In the genomic region with DNA sequence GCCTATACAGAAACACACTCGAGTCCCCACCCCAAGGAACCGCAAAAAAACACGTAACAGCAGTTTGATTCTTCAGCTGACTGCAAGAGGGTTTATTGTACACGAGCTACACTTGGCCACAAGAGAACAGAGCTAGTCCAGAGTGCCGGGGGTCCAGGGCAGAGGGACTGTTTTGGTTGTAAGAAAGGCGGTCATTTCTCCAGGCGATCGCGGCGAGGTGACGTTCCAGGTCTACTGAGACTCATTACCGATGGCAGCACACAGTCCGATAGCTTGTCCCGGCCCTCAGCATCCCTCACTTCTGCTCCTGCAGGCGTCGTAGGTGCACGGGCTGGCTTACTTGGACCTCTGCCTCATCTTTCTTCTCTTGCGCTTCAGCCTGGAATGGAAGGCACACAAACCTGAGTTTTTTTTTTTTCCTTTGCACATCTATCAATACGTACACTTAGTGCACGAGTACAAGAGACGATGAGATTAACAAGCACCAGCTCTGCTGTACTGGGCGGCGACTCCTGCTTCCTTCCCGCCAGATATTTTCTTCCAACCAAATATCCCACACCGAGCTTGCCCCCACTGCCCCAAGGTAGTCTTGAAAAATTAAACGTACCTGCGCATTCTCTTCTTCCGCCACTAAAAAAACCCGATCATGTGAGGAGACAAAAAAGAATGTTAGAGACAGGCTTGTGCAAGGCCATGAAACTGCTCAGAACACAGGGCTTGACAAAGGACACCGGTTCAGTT, we compare ENCODE assay signal across 8 mouse cellular contexts. TPM values are rescaled to one million over a fixed set of nuclear protein-coding genes. Genes with fewer than 3 reads are reported as not detected.
DNase-seq lines count a peak whose midpoint lies in the region; ATAC-seq and TF ChIP-seq lines count a peak whose summit lies in the region.
"Not testable (repeated sequence)": the region's sequence is repeated elsewhere in the genome, so short reads cannot be mapped to it uniquely, and the experiment has no call there.

No protein-coding gene starts in this region.

- TF ChIP-seq POLR2A in thymus, adult 2 months (IDR thresholded peaks at IDR 0.05; ENCODE audit: control insufficient read depth, extremely low read depth, insufficient read depth, low read length, poor library complexity): not testable (repeated sequence)

- H3K27me3 ChIP-seq in G1E (ENCODE audit: insufficient read depth, low read length); hindbrain, embryonic 15.5 days; limb, embryonic 10.5 days (ENCODE audit: low read depth, poor library complexity, severe bottlenecking); lung, embryonic 15.5 days; neural tube, embryonic 11.5 days (ENCODE audit: control insufficient read depth, insufficient read depth, low read length); thymus, adult 2 months (ENCODE audit: control insufficient read depth, insufficient read depth, low read length): not testable (repeated sequence)

- peak overlapping the region; percentile 89 for H3K4me2 ChIP-seq in hindbrain, embryonic 15.5 days
- H3K4me2 ChIP-seq in lung, embryonic 15.5 days: peak overlapping the region; percentile 88
- peak overlapping the region; percentile 72 for H3K4me2 ChIP-seq in neural tube, embryonic 11.5 days (ENCODE audit: low read depth)

- not testable (repeated sequence) for TF ChIP-seq CTCF in G1E (IDR thresholded peaks at IDR 0.05; ENCODE audit: low read depth, low read length); gastrocnemius, adult 2 months (IDR thresholded peaks at IDR 0.05); thymus, adult 2 months (IDR thresholded peaks at IDR 0.05; ENCODE audit: borderline replicate concordance, control insufficient read depth, extremely low read depth, insufficient read depth, low read length, poor library complexity)

- intact Hi-C loops in gastrocnemius, adult 2 months (cut with DNase I): loop anchor here (10.0 kb wide), 1 partner anchor 173 kb away; a partner anchor contains a TSS

- peak overlapping the region; percentile 65 for H3K9ac ChIP-seq in hindbrain, embryonic 15.5 days
- H3K9ac ChIP-seq in lung, embryonic 15.5 days: peak overlapping the region; percentile 74
- H3K9ac ChIP-seq in neural tube, embryonic 11.5 days (ENCODE audit: low read length): peak overlapping the region; percentile 90

- H3K9me3 ChIP-seq in G1E (replicated peaks); hindbrain, embryonic 15.5 days; limb, embryonic 10.5 days (replicated peaks); lung, embryonic 15.5 days; neural tube, embryonic 11.5 days (ENCODE audit: control insufficient read depth, low read length): not testable (repeated sequence)

- not testable (repeated sequence) for DNase-seq in G1E (ENCODE audit: low spot score); gastrocnemius, adult 2 months; limb, embryonic 10.5 days (ENCODE audit: low spot score); thymus, adult 2 months
- DNase-seq in embryo, embryonic 10.5 days (ENCODE audit: low spot score): peak; percentile 17
- peak; percentile 18 for DNase-seq in neural tube, embryonic 11.5 days (ENCODE audit: low spot score)

- ATAC-seq in G1E (ENCODE audit: extremely low read depth, insufficient number of reproducible peaks, low FRiP score, poor library complexity, severe bottlenecking); hindbrain, embryonic 15.5 days (ENCODE audit: low FRiP score, low read depth); lung, embryonic 15.5 days (ENCODE audit: borderline replicate concordance, extremely low read depth, low FRiP score, low TSS enrichment); neural tube, embryonic 11.5 days (ENCODE audit: insufficient read depth, low FRiP score, low TSS enrichment): not testable (repeated sequence)

- H3K4me1 ChIP-seq in G1E (ENCODE audit: insufficient read depth, low read depth, low read length): peaks cover 47% of the 10 kb centered on the region
- H3K4me1 ChIP-seq in hindbrain, embryonic 15.5 days (replicated peaks): peaks cover 17% of the 10 kb centered on the region
- H3K4me1 ChIP-seq in limb, embryonic 10.5 days: peaks cover 26% of the 10 kb centered on the region
- H3K4me1 ChIP-seq in lung, embryonic 15.5 days: peaks cover 15% of the 10 kb centered on the region
- H3K4me1 ChIP-seq in neural tube, embryonic 11.5 days (ENCODE audit: control insufficient read depth, insufficient read depth, low read length); thymus, adult 2 months (replicated peaks; ENCODE audit: control insufficient read depth, insufficient read depth, low read length): not testable (repeated sequence)

- H3K36me3 ChIP-seq in G1E (replicated peaks): peaks cover 36% of the 10 kb centered on the region
- H3K36me3 ChIP-seq in hindbrain, embryonic 15.5 days: peaks cover 23% of the 10 kb centered on the region
- H3K36me3 ChIP-seq in limb, embryonic 10.5 days: peaks cover 37% of the 10 kb centered on the region
- H3K36me3 ChIP-seq in lung, embryonic 15.5 days: peaks cover 25% of the 10 kb centered on the region
- H3K36me3 ChIP-seq in neural tube, embryonic 11.5 days (ENCODE audit: control insufficient read depth, insufficient read depth, low read length): peaks cover 18% of the 10 kb centered on the region
- H3K36me3 ChIP-seq in thymus, adult 2 months (ENCODE audit: control insufficient read depth, insufficient read depth, low read length): peaks cover 19% of the 10 kb centered on the region

- H3K27ac ChIP-seq in gastrocnemius, adult 2 months: peak overlapping the region; percentile 97
- peak overlapping the region; percentile 97 for H3K27ac ChIP-seq in hindbrain, embryonic 15.5 days (replicated peaks)
- H3K27ac ChIP-seq in limb, embryonic 10.5 days: peak overlapping the region; percentile 98
- H3K27ac ChIP-seq in lung, embryonic 15.5 days: peak overlapping the region; percentile 93
- peak overlapping the region; percentile 90 for H3K27ac ChIP-seq in neural tube, embryonic 11.5 days (ENCODE audit: low read depth, low read length)
- H3K27ac ChIP-seq in thymus, adult 2 months (ENCODE audit: control insufficient read depth, insufficient read depth, low read length): peak overlapping the region; percentile 77

- WGBS in hindbrain, embryonic 15.5 days: 0% methylated on average over 26 of the region's 30 CpGs
- under 1% methylated on average over 23 of the region's 30 CpGs for WGBS in limb, embryonic 10.5 days
- WGBS in lung, embryonic 15.5 days: 0% methylated on average over 30 of the region's 30 CpGs
- under 1% methylated on average over 27 of the region's 30 CpGs for WGBS in neural tube, embryonic 11.5 days
- WGBS in thymus, adult 2 months: under 1% methylated on average over 30 of the region's 30 CpGs

- peak overlapping the region; percentile 82 for H3K4me3 ChIP-seq in G1E (ENCODE audit: low read depth, low read length)
- H3K4me3 ChIP-seq in gastrocnemius, adult 2 months: peak overlapping the region; percentile 81
- peak overlapping the region; percentile 64 for H3K4me3 ChIP-seq in hindbrain, embryonic 15.5 days
- peak overlapping the region; percentile 83 for H3K4me3 ChIP-seq in limb, embryonic 10.5 days
- peak overlapping the region; percentile 88 for H3K4me3 ChIP-seq in lung, embryonic 15.5 days
- H3K4me3 ChIP-seq in neural tube, embryonic 11.5 days (ENCODE audit: low read depth, low read length): peak overlapping the region; percentile 68
- H3K4me3 ChIP-seq in thymus, adult 2 months (ENCODE audit: control insufficient read depth, insufficient read depth, low read length): peak overlapping the region; percentile 54

RNA-seq across cellular contexts. Expression of a gene that starts 0.6 kb away (rescaled TPM):
- total RNA-seq in G1E (2014; fragmentation: Nextera tagmentation): 7.2 and 9.2 TPM in 2 replicates
- 12.0 and 13.3 TPM in 2 replicates for total RNA-seq in G1E (2017)
- polyA plus RNA-seq in G1E (2012): 21.1 and 21.9 TPM in 2 replicates
- 1 to 10 TPM; 4.2 to 6.5 TPM for total RNA-seq in gastrocnemius, adult 2 months (2021)
- polyA plus RNA-seq in hindbrain, embryonic 15.5 days (2015; fragmentation: Nextera tagmentation; extraction: Ambion mirVana): 18.2 and 20.0 TPM in 2 replicates
- polyA plus RNA-seq in limb, embryonic 10.5 days (2016; fragmentation: Nextera tagmentation; extraction: Ambion mirVana): 14.5 and 15.4 TPM in 2 replicates
- polyA plus RNA-seq in lung, embryonic 15.5 days (2015; fragmentation: Nextera tagmentation; extraction: Ambion mirVana): 14.6 and 14.9 TPM in 2 replicates
- polyA plus RNA-seq in neural tube, embryonic 11.5 days (2014; fragmentation: Nextera tagmentation; extraction: Ambion mirVana): 16.6 and 18.3 TPM in 2 replicates
- 25.6 and 27.1 TPM in 2 replicates for polyA plus RNA-seq in thymus, adult 2 months (2012; rRNA removed)

RNA-seq across cellular contexts. Expression of a gene that starts 0.9 kb away (rescaled TPM):
- total RNA-seq in G1E (2014; fragmentation: Nextera tagmentation) (2,429 and 2,736 TPM in 2 replicates), G1E (2017) (5,596 and 6,924 TPM in 2 replicates)
- polyA plus RNA-seq in G1E (2012): 10,155 and 11,415 TPM in 2 replicates
- 1,000 to 10,000 TPM in 1 of 2 experiments, 100 to 1,000 TPM in 1; 932 to 1,025 TPM for total RNA-seq in gastrocnemius, adult 2 months (2021)
- 2,263 and 2,497 TPM in 2 replicates for polyA plus RNA-seq in hindbrain, embryonic 15.5 days (2015; fragmentation: Nextera tagmentation; extraction: Ambion mirVana)
- 3,499 and 3,829 TPM in 2 replicates for polyA plus RNA-seq in limb, embryonic 10.5 days (2016; fragmentation: Nextera tagmentation; extraction: Ambion mirVana)
- polyA plus RNA-seq in lung, embryonic 15.5 days (2015; fragmentation: Nextera tagmentation; extraction: Ambion mirVana): 3,783 and 4,172 TPM in 2 replicates
- polyA plus RNA-seq in neural tube, embryonic 11.5 days (2014; fragmentation: Nextera tagmentation; extraction: Ambion mirVana): 3,132 and 3,213 TPM in 2 replicates
- polyA plus RNA-seq in thymus, adult 2 months (2012; rRNA removed): 1,821 and 2,108 TPM in 2 replicates

RNA-seq across cellular contexts. Expression of a gene that starts 17.6 kb away (rescaled TPM):
- total RNA-seq in G1E (2014; fragmentation: Nextera tagmentation) (692 and 813 TPM in 2 replicates), G1E (2017) (212 and 245 TPM in 2 replicates)
- polyA plus RNA-seq in G1E (2012): 659 and 767 TPM in 2 replicates
- 10 to 100 TPM; 37.8 to 39.3 TPM for total RNA-seq in gastrocnemius, adult 2 months (2021)
- polyA plus RNA-seq in hindbrain, embryonic 15.5 days (2015; fragmentation: Nextera tagmentation; extraction: Ambion mirVana): 125 and 127 TPM in 2 replicates
- polyA plus RNA-seq in limb, embryonic 10.5 days (2016; fragmentation: Nextera tagmentation; extraction: Ambion mirVana): 267 and 322 TPM in 2 replicates
- polyA plus RNA-seq in lung, embryonic 15.5 days (2015; fragmentation: Nextera tagmentation; extraction: Ambion mirVana): 194 and 200 TPM in 2 replicates
- 245 and 251 TPM in 2 replicates for polyA plus RNA-seq in neural tube, embryonic 11.5 days (2014; fragmentation: Nextera tagmentation; extraction: Ambion mirVana)
- polyA plus RNA-seq in thymus, adult 2 months (2012; rRNA removed): 46.8 and 52.9 TPM in 2 replicates

RNA-seq across cellular contexts. Expression of a gene that starts 22.6 kb away (rescaled TPM):
- total RNA-seq in G1E (2014; fragmentation: Nextera tagmentation): 31.8 and 36.0 TPM in 2 replicates
- 98.1 and 107 TPM in 2 replicates for total RNA-seq in G1E (2017)
- 72.2 and 80.2 TPM in 2 replicates for polyA plus RNA-seq in G1E (2012)
- total RNA-seq in gastrocnemius, adult 2 months (2021): 10 to 100 TPM; 13.7 to 14.3 TPM
- 14.2 and 14.8 TPM in 2 replicates for polyA plus RNA-seq in hindbrain, embryonic 15.5 days (2015; fragmentation: Nextera tagmentation; extraction: Ambion mirVana)
- 7.0 and 8.4 TPM in 2 replicates for polyA plus RNA-seq in limb, embryonic 10.5 days (2016; fragmentation: Nextera tagmentation; extraction: Ambion mirVana)
- 28.8 and 31.5 TPM in 2 replicates for polyA plus RNA-seq in lung, embryonic 15.5 days (2015; fragmentation: Nextera tagmentation; extraction: Ambion mirVana)
- polyA plus RNA-seq in neural tube, embryonic 11.5 days (2014; fragmentation: Nextera tagmentation; extraction: Ambion mirVana): 27.3 and 34.1 TPM in 2 replicates
- polyA plus RNA-seq in thymus, adult 2 months (2012; rRNA removed): 146 and 155 TPM in 2 replicates

RNA-seq across cellular contexts. Expression of a gene that starts 41.2 kb away (rescaled TPM):
- total RNA-seq in G1E (2014; fragmentation: Nextera tagmentation) (2.0 and 2.2 TPM in 2 replicates), G1E (2017) (0.35 and 0.49 TPM in 2 replicates)
- polyA plus RNA-seq in G1E (2012): 0.15 and 0.17 TPM in 2 replicates
- total RNA-seq in gastrocnemius, adult 2 months (2021): 1 to 10 TPM; 1.6 to 2.6 TPM
- 1.2 and 2.1 TPM in 2 replicates for polyA plus RNA-seq in hindbrain, embryonic 15.5 days (2015; fragmentation: Nextera tagmentation; extraction: Ambion mirVana)
- polyA plus RNA-seq in limb, embryonic 10.5 days (2016; fragmentation: Nextera tagmentation; extraction: Ambion mirVana): 3.2 and 5.3 TPM in 2 replicates
- polyA plus RNA-seq in lung, embryonic 15.5 days (2015; fragmentation: Nextera tagmentation; extraction: Ambion mirVana): 21.3 and 22.9 TPM in 2 replicates
- 14.4 and 17.3 TPM in 2 replicates for polyA plus RNA-seq in neural tube, embryonic 11.5 days (2014; fragmentation: Nextera tagmentation; extraction: Ambion mirVana)
- 2.8 and 3.3 TPM in 2 replicates for polyA plus RNA-seq in thymus, adult 2 months (2012; rRNA removed)
